Mouse (Mus musculus): ENCODE results near the gene Usp30.

Usp30 gene

DNA sequence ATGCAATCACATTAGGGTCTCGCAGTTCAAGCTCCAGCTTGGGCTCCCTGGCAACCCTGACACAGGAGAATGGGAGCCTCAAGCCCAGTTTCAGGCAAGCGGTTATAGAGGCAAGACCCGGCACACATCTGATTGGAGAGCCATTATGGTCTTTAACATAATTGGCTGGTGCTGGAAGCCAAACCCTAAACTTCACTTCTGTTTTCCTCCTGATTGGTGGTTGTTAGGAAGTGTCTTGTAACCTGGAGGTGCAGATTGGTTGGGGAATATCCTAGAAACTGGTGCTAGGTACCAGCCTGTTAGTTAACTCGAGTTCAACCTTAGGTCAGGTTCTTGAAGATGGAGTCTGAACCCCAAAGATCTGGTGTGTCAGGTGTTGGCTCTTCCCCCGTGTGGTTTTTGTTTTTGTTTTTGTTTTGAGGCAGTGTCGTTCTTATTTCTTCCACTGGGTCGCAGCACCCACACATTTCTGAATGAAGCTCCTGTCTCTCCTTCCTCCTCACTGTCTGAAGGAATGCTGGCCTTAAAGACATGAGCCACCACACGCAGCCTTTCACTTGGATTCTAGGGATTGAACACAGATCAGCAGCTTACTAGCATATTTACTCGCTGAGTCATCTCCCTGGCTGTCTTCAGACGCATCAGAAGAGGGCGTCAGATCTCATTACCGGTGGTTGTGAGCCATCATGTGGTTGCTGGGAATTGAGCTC lies 97.0 kb downstream of the Usp30 start:
- no peak for DNase-seq

DNA sequence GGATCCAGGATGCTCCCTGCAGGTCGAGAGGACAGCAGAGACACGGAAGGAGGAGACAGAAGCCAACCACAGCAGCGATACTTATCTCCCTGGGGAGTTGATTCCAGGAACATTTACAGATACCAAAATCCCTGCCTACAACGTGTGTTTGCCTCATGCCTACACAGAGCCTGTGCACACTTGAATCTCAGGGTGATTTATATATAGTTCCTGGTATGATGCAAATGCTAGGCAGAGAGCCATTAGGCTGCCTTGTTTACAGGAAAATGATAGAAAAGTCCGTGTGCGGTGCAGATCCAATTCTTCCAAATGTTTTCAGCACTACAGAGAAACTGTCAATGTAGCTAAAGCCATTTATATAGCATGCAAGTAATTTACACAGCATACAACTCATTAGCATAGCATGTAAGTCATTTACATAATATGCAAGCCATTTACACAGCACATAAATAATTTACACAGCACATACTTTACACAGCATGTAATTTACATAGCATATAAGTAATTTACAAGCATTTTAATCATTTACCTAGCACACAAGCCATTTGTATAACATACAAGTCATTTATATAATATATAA lies 97.9 kb downstream of the Usp30 start:
- no peak for DNase-seq

DNA sequence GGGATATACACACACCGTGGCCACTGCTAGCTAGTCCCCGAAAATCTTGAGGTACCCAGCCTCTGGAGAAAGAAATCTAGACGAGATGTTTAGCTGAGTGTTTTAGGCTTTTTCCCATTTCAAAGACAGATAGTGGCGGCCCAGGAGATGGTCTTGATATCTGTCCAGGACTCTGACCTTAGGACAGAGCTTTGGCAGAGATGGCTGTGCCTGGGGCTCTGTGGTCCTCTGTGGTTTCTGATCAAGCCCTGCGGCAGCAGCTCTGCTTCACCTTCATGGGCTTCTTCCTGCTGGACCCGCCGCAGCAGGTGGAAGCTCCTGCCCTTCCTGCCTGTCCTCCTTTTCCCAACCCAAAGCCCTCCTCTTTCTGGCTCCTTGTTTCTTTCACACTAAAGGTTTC lies 105.1 kb downstream of the Usp30 start:
- no peak for DNase-seq

DNA sequence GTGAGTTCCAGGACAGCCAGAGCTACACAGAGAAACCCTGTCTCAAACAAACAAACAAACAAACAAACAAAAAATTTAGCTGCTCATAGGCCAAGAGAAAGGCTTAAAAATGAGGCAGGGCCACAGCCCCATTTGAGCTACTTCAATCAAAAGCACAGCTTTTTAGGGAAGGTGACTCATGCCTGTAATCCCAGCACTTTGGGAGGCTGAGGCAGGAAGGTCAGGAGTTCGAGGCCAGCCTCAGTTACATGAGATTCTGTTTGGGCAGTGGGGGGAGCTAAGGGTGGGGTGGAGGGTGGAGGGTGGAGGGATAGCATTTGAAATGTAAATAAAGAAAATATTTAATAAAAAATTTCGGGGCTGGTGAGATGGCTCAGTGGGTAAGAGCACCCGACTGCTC lies 107.7 kb downstream of the Usp30 start:
- no peak for DNase-seq

DNA sequence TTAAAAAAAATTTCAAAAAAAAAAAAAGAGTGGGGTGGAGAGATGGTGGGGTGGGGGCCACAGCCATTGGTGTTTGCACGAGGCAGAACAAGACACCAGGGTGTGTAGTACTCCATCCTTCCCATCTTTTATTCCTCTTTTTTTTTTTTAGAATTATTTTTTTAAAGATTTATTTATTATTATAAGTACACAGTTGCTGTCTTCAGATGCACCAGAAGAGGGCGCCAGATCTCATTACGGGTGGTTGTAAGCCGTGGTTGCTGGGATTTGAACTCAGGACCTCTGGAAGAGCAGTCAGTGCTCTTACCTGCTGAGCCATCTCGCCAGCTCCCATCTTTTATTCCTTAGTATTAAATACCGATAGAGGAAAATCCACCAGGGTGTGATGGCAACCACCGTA lies 108.2 kb downstream of the Usp30 start:
- no peak for DNase-seq

DNA sequence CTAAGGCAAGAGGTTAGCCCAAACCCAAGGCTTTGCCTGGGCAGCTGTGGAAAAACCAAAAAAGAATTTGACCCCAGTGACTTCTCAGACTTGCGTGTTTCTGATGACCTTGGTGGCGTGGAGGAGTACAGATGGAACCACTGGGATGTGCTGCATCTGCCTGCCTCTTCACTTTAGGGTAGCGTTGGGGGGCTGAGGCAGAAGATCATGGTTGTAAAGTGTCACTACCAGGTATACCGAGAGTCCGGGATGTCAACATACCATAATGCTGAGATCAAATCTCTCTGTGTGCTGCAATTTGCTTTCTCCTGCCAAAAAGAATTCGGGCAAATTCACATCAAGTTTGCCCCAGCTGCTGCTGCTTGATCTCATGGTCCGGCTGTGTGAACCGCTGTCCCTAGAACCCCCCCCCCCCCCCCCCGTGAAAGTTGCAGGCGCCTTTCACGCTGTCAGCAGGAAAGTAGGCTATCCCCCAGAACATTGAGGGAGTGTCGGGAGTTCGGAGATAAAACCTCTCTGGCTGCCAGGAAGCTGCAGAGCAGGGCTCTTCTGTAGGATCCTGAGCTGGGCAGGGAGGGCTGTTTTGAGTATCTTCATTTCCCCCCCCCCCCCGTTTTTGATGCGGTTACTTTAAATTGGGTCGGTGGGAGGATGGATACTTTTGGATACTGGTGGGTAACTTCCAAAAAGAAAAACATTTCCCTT lies 108.8 kb downstream of the Usp30 start:
- DNase-seq, result no peak
